Mouse (Mus musculus): ENCODE results near the gene Fcrla. TPM values are rescaled to one million over a fixed set of nuclear protein-coding genes. Genes with fewer than 3 reads are reported as not detected.

Fcrla gene
- polyA plus RNA-seq, 1 experiment = 4.2 TPM

DNA sequence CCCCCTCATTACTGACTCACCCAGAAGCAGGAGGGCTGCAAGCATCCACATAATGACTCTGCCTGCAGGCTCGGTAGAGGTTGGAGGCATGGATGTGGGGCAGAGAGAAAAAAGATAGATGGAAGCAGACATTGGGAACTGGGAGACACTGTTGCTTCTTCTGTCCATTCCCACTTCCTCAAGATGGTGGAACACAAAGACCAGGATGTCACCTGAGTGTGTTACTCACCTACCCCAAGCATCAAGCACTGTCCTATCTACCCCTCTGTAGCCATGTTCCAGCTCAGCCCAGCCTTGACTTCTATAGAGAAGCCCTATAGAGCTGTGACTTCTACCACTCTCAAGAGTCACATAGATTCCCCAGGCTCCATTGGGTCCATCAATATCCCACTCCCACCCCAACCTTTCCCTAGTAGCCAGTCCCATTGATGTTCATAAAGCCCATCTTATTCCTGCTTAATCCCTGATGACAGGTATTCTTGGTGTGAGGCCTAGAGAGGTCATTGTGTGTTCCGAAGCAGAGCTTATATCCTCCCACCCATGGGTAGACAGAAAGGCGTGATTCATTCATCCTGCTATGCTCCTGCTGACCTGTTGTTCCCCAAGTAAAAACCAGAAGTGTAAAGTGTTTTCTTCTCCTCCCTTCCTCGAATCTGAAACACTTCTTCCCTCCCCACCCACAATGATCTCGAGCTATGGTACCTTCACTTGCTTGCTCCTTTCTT lies 14.3 kb downstream of the Fcrla start, which contains the start of gene Fcrlb:
Fcrlb (minus strand) TSS at position 51 of the 725 bp plus-strand sequence.
- Histone ChIP-seq H3K27ac (ENCODE audit: insufficient read depth, low read depth, low read length) (no peak within 1 kb of the TSS), H3K4me3 (ENCODE audit: low read depth, low read length) (no peak within 1 kb of the TSS), H3K4me1 (ENCODE audit: control insufficient read depth, insufficient read depth, insufficient read length, low read length) (no peaks in the 10 kb centered on the region), H3K27me3 (ENCODE audit: control insufficient read depth, insufficient read depth, low read length) (peaks cover 8% of the 10 kb centered on the region; the same call in 1 of the 2 replicates), H3K36me3 (ENCODE audit: control insufficient read depth, insufficient read depth, low read length) (no peaks in the 10 kb centered on the region)
- TF ChIP-seq POLR2A (IDR thresholded peaks at IDR 0.05; ENCODE audit: low read depth, low read length) (no peak), CTCF (IDR thresholded peaks at IDR 0.05; ENCODE audit: extremely low read depth, insufficient read length, insufficient replicate concordance, low read depth, low read length) (no peak)
- WGBS = 65% methylated on average over 5 of the region's 5 CpGs

- Histone ChIP-seq H3K36me3 (ENCODE audit: control insufficient read depth, insufficient read depth, low read length) (no peaks in the 10 kb centered on the region), H3K4me1 (ENCODE audit: control insufficient read depth, insufficient read depth, insufficient read length, low read length) (peaks cover 8% of the 10 kb centered on the region; the same call in 1 of the 2 replicates), H3K4me3 (ENCODE audit: low read depth, low read length) (no peak overlapping the region), H3K27me3 (ENCODE audit: control insufficient read depth, insufficient read depth, low read length) (peaks cover 18% of the 10 kb centered on the region), H3K27ac (ENCODE audit: insufficient read depth, low read depth, low read length) (no peak overlapping the region)
- WGBS = 78% methylated on average over 11 of the region's 11 CpGs
- TF ChIP-seq CTCF (IDR thresholded peaks at IDR 0.05; ENCODE audit: extremely low read depth, insufficient read length, insufficient replicate concordance, low read depth, low read length) = no peak
- no peak for TF ChIP-seq POLR2A (IDR thresholded peaks at IDR 0.05; ENCODE audit: low read depth, low read length)
These were observed 15.3 kb downstream of the Fcrla start for GRCm38 (mm10) chr1:170911907-170912660.

GRCm38 (mm10) chr1:170908341-170908740 lies 19.0 kb downstream of the Fcrla start:
- WGBS = 12% methylated on average over 21 of the region's 21 CpGs
- Histone ChIP-seq H3K27me3 (ENCODE audit: control insufficient read depth, insufficient read depth, low read length) (peaks cover 25% of the 10 kb centered on the region), H3K4me1 (ENCODE audit: control insufficient read depth, insufficient read depth, insufficient read length, low read length) (peaks cover 8% of the 10 kb centered on the region; the same call in 1 of the 2 replicates), H3K4me3 (ENCODE audit: low read depth, low read length) (peak overlapping the region; percentile 59), H3K27ac (ENCODE audit: insufficient read depth, low read depth, low read length) (no peak overlapping the region), H3K36me3 (ENCODE audit: control insufficient read depth, insufficient read depth, low read length) (no peaks in the 10 kb centered on the region)
- TF ChIP-seq CTCF (IDR thresholded peaks at IDR 0.05; ENCODE audit: extremely low read depth, insufficient read length, insufficient replicate concordance, low read depth, low read length) (no peak), POLR2A (IDR thresholded peaks at IDR 0.05; ENCODE audit: low read depth, low read length) (no peak)

DNA sequence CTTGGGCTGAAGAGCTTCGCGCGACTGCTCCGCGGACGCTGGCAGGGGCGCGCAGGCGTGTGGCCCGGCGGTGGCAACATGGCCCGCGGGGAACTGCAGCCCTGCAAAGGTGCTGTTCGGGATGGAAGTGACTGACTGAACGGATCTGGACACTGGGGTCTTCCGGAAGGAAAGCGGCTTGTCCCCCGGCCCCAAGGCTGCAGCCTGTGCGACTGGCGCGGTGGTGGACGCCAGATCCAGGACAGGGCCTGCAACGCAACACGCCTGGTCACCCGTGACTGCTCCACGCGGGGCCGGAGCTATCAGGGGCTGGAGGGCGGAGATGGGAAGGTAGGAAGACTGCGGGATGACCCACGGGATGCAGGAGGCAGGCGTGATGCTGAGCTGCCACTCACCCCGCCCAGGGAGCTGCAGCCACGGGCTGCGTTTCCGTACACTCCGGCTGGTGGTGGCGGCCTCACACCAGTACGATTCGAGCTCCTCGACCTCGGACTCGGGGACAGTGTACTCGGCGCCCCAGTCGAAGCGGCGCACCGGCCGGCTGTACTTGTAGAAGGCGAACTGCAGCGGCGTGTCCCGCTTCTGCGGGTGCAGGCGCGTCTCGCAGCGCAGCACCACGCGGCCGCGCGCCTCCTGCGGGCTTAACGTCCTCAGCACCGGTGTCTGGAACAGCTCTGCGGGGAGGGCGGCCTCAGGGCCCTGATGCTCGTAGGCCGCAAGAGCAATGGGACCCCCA lies 19.8 kb downstream of the Fcrla start:
- Histone ChIP-seq H3K36me3 (ENCODE audit: control insufficient read depth, insufficient read depth, low read length) (no peaks in the 10 kb centered on the region), H3K27me3 (ENCODE audit: control insufficient read depth, insufficient read depth, low read length) (peaks cover 25% of the 10 kb centered on the region), H3K4me3 (ENCODE audit: low read depth, low read length) (peak overlapping the region; percentile 59), H3K27ac (ENCODE audit: insufficient read depth, low read depth, low read length) (no peak overlapping the region), H3K4me1 (ENCODE audit: control insufficient read depth, insufficient read depth, insufficient read length, low read length) (peaks cover 8% of the 10 kb centered on the region; the same call in 1 of the 2 replicates)
- WGBS = 3% methylated on average over 71 of the region's 71 CpGs
- TF ChIP-seq POLR2A (IDR thresholded peaks at IDR 0.05; ENCODE audit: low read depth, low read length) = no peak
- no peak for TF ChIP-seq CTCF (IDR thresholded peaks at IDR 0.05; ENCODE audit: extremely low read depth, insufficient read length, insufficient replicate concordance, low read depth, low read length)

DNA sequence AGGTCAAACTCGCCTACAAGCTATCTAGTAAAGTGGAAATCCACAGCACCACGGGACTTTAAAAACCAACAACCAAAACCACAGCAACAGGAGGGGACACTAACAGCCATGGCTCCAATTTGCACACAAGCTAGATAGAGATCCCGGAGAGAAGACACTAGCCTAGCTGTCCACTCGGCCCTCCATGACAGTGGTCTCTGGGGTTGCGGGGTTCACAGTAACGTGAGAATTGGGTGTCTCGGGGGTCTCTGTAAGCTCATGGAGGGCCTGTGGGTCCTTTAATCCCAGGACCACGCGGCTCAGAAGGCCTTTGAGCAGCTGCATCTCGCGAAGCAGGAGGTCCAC lies 20.3 kb downstream of the Fcrla start:
- WGBS = 44% methylated on average over 11 of the region's 11 CpGs
- no peak for TF ChIP-seq POLR2A (IDR thresholded peaks at IDR 0.05; ENCODE audit: low read depth, low read length)
- no peak for TF ChIP-seq CTCF (IDR thresholded peaks at IDR 0.05; ENCODE audit: extremely low read depth, insufficient read length, insufficient replicate concordance, low read depth, low read length)
- H3K27ac ChIP-seq (ENCODE audit: insufficient read depth, low read depth, low read length) = no peak overlapping the region
- H3K36me3 ChIP-seq (ENCODE audit: control insufficient read depth, insufficient read depth, low read length) = no peaks in the 10 kb centered on the region
- H3K4me1 ChIP-seq (ENCODE audit: control insufficient read depth, insufficient read depth, insufficient read length, low read length) = peaks cover 8% of the 10 kb centered on the region; the same call in 1 of the 2 replicates
- peaks cover 25% of the 10 kb centered on the region for H3K27me3 ChIP-seq (ENCODE audit: control insufficient read depth, insufficient read depth, low read length)
- H3K4me3 ChIP-seq (ENCODE audit: low read depth, low read length) = peak overlapping the region; percentile 59

DNA sequence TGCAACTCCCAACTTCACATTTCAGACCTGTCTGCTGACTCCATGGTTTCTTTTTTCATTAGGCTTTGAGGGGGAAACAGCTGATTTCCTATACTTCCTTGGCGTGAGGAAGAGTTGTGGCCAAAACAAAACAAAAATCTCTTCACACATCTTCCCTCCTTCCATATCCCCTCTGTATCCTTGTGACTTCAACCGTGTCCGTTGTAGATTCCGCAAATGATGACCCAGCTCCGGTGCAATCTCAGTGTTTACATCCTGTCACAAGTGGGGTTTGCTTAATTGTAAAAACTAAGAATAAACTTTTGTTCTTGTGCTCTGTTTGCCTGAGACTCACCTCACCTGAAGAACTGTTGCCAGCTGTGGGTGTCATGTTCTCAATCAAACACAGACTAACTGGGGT lies 23.9 kb downstream of the Fcrla start:
- Histone ChIP-seq H3K4me3 (ENCODE audit: low read depth, low read length) (no peak overlapping the region), H3K4me1 (ENCODE audit: control insufficient read depth, insufficient read depth, insufficient read length, low read length) (peaks cover 14% of the 10 kb centered on the region), H3K27ac (ENCODE audit: insufficient read depth, low read depth, low read length) (no peak overlapping the region), H3K27me3 (ENCODE audit: control insufficient read depth, insufficient read depth, low read length) (peaks cover 21% of the 10 kb centered on the region), H3K36me3 (ENCODE audit: control insufficient read depth, insufficient read depth, low read length) (no peaks in the 10 kb centered on the region)
- 51% methylated on average over 5 of the region's 5 CpGs for WGBS
- TF ChIP-seq CTCF (IDR thresholded peaks at IDR 0.05; ENCODE audit: extremely low read depth, insufficient read length, insufficient replicate concordance, low read depth, low read length) (no peak), POLR2A (IDR thresholded peaks at IDR 0.05; ENCODE audit: low read depth, low read length) (no peak)

Measured in small intestine, adult 2 months (tissue).